Mouse (Mus musculus) CH12.LX (cell line): ENCODE measurements at regions not wholly inside any gene's neighbourhood (a gene's known extent, or its start where the extent isn't known, plus 50 kb on each side); places are given as distances from the start of the nearest gene placed in this dataset.

Source experiments
- DNase-seq: peaks from one replicate; pipeline ENCODE4 v3.0.0-alpha.2; 2013; ENCODE audit errors: extremely low read depth
- H3K27ac ChIP-seq: 2 replicates; pipeline ENCODE4 v1.5.1; 2012; ENCODE audit warnings: low read depth, mild to moderate bottlenecking, control low read depth, moderate library complexity; ENCODE audit not compliant: insufficient read depth
- H3K27me3 ChIP-seq: replicated peaks from 2 replicates; pipeline ENCODE3; 2012; ENCODE audit warnings: inconsistent platforms
- H3K36me3 ChIP-seq, 2 experiments: replicated peaks in 1 of 2; 2 replicates each; pipeline versions ENCODE3 to v1.6.1; 2012; ENCODE audit warnings: inconsistent platforms in 1 of 2, low read length in 1 of 2, mild to moderate bottlenecking in 1 of 2, mixed read lengths in 1 of 2, moderate library complexity in 1 of 2; ENCODE audit not compliant: control insufficient read depth in 1 of 2, insufficient read depth in 1 of 2
- H3K4me1 ChIP-seq, 2 experiments: 2 replicates each; pipeline ENCODE4 v1.6.1; 2012; ENCODE audit warnings: inconsistent platforms in 1 of 2, moderate library complexity in 1 of 2; ENCODE audit not compliant: insufficient read depth in 2 of 2, control insufficient read depth in 1 of 2
- H3K4me2 ChIP-seq: 2 replicates; pipeline ENCODE4 v1.6.1; 2012; ENCODE audit warnings: low read depth, mild to moderate bottlenecking, control low read depth; ENCODE audit not compliant: poor library complexity, insufficient read depth, severe bottlenecking
- H3K4me3 ChIP-seq, 3 experiments: fragments of 150-350 bp in 1 of 3; sonication (generic) in 1 of 3; replicated peaks in 1 of 3; 2 replicates each; pipeline versions ENCODE3 to v1.5.1; 2011 to 2012; ENCODE audit warnings: low read depth in 2 of 3, low read length in 2 of 3, mild to moderate bottlenecking in 2 of 3, moderate library complexity in 2 of 3, control low read depth in 1 of 3, improper control_type of control experiment in 1 of 3, inconsistent platforms in 1 of 3, mixed read lengths in 1 of 3; ENCODE audit not compliant: poor library complexity in 1 of 3
- H3K79me2 ChIP-seq: replicated peaks from 2 replicates; pipeline ENCODE4 v1.6.1; 2012; ENCODE audit warnings: mild to moderate bottlenecking, moderate library complexity; ENCODE audit not compliant: control insufficient read depth, poor library complexity, insufficient read depth, severe bottlenecking; ENCODE audit errors: extremely low read depth
- H3K9ac ChIP-seq: 2 replicates; pipeline ENCODE4 v1.6.1; 2012; ENCODE audit warnings: low read depth, mild to moderate bottlenecking, control low read depth, moderate library complexity; ENCODE audit not compliant: insufficient read depth
- H3K9me3 ChIP-seq: replicated peaks from 2 replicates; pipeline ENCODE3; 2012; ENCODE audit warnings: low read length, inconsistent platforms, mixed read lengths
- BHLHE40 ChIP-seq: IDR thresholded peaks from 2 replicates; pipeline ENCODE4 v1.6.1; 2011; ENCODE audit warnings: mild to moderate bottlenecking, low read depth, low read length, improper control_type of control experiment
- CHD1 ChIP-seq: IDR thresholded peaks from 2 replicates; pipeline ENCODE4 v1.6.1; 2012; ENCODE audit warnings: low read depth, low read length, improper control_type of control experiment, inconsistent platforms
- CTCF ChIP-seq, 2 experiments: IDR thresholded peaks in 1 of 2; conservative IDR thresholded peaks in 1 of 2; 2 replicates each; pipeline ENCODE4 v1.5.1; 2011 to 2012; ENCODE audit warnings: low read depth in 2 of 2, low read length in 2 of 2, improper control_type of control experiment in 1 of 2, inconsistent platforms in 1 of 2, mild to moderate bottlenecking in 1 of 2, moderate library complexity in 1 of 2
- E2F4 ChIP-seq: IDR thresholded peaks from 2 replicates; pipeline ENCODE4 v1.6.1; 2011; ENCODE audit warnings: low read depth, low read length, improper control_type of control experiment; ENCODE audit not compliant: insufficient replicate concordance
- ELF1 ChIP-seq: IDR thresholded peaks from 2 replicates; pipeline ENCODE4 v1.6.1; 2014; ENCODE audit warnings: low read depth, mild to moderate bottlenecking, inconsistent platforms, low read length, improper control_type of control experiment
- EP300 ChIP-seq: IDR thresholded peaks from 2 replicates; pipeline ENCODE4 v1.6.1; 2011; ENCODE audit warnings: low read length, improper control_type of control experiment
- GABPA ChIP-seq: IDR thresholded peaks from 2 replicates; pipeline ENCODE4 v1.6.1; 2012; ENCODE audit warnings: low read depth, low read length, improper control_type of control experiment, inconsistent platforms; ENCODE audit not compliant: insufficient replicate concordance
- HCFC1 ChIP-seq: IDR thresholded peaks from 2 replicates; pipeline ENCODE4 v1.6.1; 2012; ENCODE audit warnings: low read depth, mild to moderate bottlenecking, inconsistent platforms, low read length, improper control_type of control experiment
- IRF4 ChIP-seq: IDR thresholded peaks from 2 replicates; pipeline ENCODE4 v1.6.1; 2014; ENCODE audit warnings: low read depth, mild to moderate bottlenecking, inconsistent platforms, low read length, improper control_type of control experiment
- JUND ChIP-seq: conservative IDR thresholded peaks from 2 replicates; pipeline ENCODE4 v1.6.1; 2011; ENCODE audit warnings: low read depth, low read length, improper control_type of control experiment
- MAZ ChIP-seq: IDR thresholded peaks from 2 replicates; pipeline ENCODE4 v1.6.1; 2012; ENCODE audit warnings: low read depth, mild to moderate bottlenecking, inconsistent platforms, low read length, improper control_type of control experiment, moderate library complexity
- MEF2A ChIP-seq: IDR thresholded peaks from 2 replicates; pipeline ENCODE4 v1.6.1; 2014; ENCODE audit warnings: low read depth, mild to moderate bottlenecking, inconsistent platforms, low read length, improper control_type of control experiment, borderline replicate concordance
- MXI1 ChIP-seq: IDR thresholded peaks from 2 replicates; pipeline ENCODE4 v1.6.1; 2011; ENCODE audit warnings: mild to moderate bottlenecking, low read depth, low read length, improper control_type of control experiment
- MYC ChIP-seq: IDR thresholded peaks from 2 replicates; pipeline ENCODE4 v1.6.1; 2011; ENCODE audit warnings: low read depth, mild to moderate bottlenecking, improper control_type of control experiment, low read length
- NELFE ChIP-seq: IDR thresholded peaks from 2 replicates; pipeline ENCODE4 v1.6.1; 2011; ENCODE audit warnings: low read depth, low read length, improper control_type of control experiment
- POLR2AphosphoS2 ChIP-seq: IDR thresholded peaks from 2 replicates; pipeline ENCODE4 v1.6.1; 2011; ENCODE audit warnings: low read depth, low read length, improper control_type of control experiment
- RCOR1 ChIP-seq: conservative IDR thresholded peaks from 2 replicates; pipeline ENCODE4 v1.6.1; 2012; ENCODE audit warnings: low read depth, mild to moderate bottlenecking, inconsistent platforms, low read length, improper control_type of control experiment
- SIN3A ChIP-seq: IDR thresholded peaks from 2 replicates; pipeline ENCODE4 v1.6.1; 2012; ENCODE audit warnings: low read length, improper control_type of control experiment, inconsistent platforms
- SMC3 ChIP-seq: IDR thresholded peaks from 2 replicates; pipeline ENCODE4 v1.6.1; 2011; ENCODE audit warnings: low read depth, low read length, improper control_type of control experiment
- ZC3H11A ChIP-seq: IDR thresholded peaks from 2 replicates; pipeline ENCODE4 v1.6.1; 2012; ENCODE audit warnings: low read depth, mild to moderate bottlenecking, inconsistent platforms, low read length, improper control_type of control experiment
- ZKSCAN1 ChIP-seq: IDR thresholded peaks from 2 replicates; pipeline ENCODE4 v1.6.1; 2012; ENCODE audit warnings: low read depth, inconsistent platforms, low read length, improper control_type of control experiment, borderline replicate concordance
- ZMIZ1 ChIP-seq: IDR thresholded peaks from 2 replicates; pipeline ENCODE4 v1.6.1; 2012; ENCODE audit warnings: low read depth, mild to moderate bottlenecking, inconsistent platforms, low read length, improper control_type of control experiment
- ZNF384 ChIP-seq: IDR thresholded peaks from 2 replicates; pipeline ENCODE4 v1.6.1; 2012; ENCODE audit warnings: low read depth, low read length, improper control_type of control experiment, inconsistent platforms
- dilution Hi-C: fragments of 300-500 bp; cut with MboI; formaldehyde crosslinking; loops from 2 replicates; pipeline ENCODE4 v1.14.3; 2020; ENCODE audit warnings: low sequenced_read_pairs; ENCODE audit not compliant: extremely low pct_unique_long_range_greater_than_20kb, extremely low pct_ligation_motif_present
- in situ Hi-C: fragments of 300-500 bp; cut with MboI; formaldehyde crosslinking; loops from 3 replicates; pipeline ENCODE4 v1.14.3; 2019; ENCODE audit warnings: low sequenced_read_pairs, low pct_ligation_motif_present, low pct_unique_long_range_greater_than_20kb, mixed read lengths

- no peak overlapping the region for H3K9ac ChIP-seq
- no peaks in the 10 kb centered on the region for H3K4me1 ChIP-seq
- no peaks in the 10 kb centered on the region for H3K27me3 ChIP-seq
- H3K9me3 ChIP-seq = no peaks in the 10 kb centered on the region
- TF ChIP-seq MAZ = no peak
- TF ChIP-seq GABPA = no peak
- TF ChIP-seq ZKSCAN1 = no peak
- no peak for TF ChIP-seq E2F4
- no peak for TF ChIP-seq NELFE
- TF ChIP-seq ZC3H11A = no peak
- TF ChIP-seq BHLHE40 = no peak
- TF ChIP-seq CHD1 = no peak
- TF ChIP-seq ZNF384 = no peak
- no peak for TF ChIP-seq EP300
- TF ChIP-seq IRF4 = no peak
- TF ChIP-seq ELF1 = no peak
- TF ChIP-seq HCFC1 = no peak
- TF ChIP-seq MEF2A = no peak
- no peak for TF ChIP-seq SMC3
- TF ChIP-seq RCOR1 = no peak
- no peak for TF ChIP-seq MYC
- TF ChIP-seq MXI1 = no peak
- no peaks in the 10 kb centered on the region for H3K79me2 ChIP-seq
- DNase-seq = no peak
- in situ Hi-C loops (no loop called here), dilution Hi-C loops (no loop called here)
- no peak overlapping the region for H3K4me2 ChIP-seq
- no peak overlapping the region for H3K4me3 ChIP-seq
- no peaks in the 10 kb centered on the region for H3K36me3 ChIP-seq
- no peak overlapping the region for H3K27ac ChIP-seq
These were observed 148.2 kb upstream of the Galnt5 start for GRCm38 (mm10) chr2:57849338-57850057.

- in situ Hi-C loops = no loop called here
- H3K9ac ChIP-seq = no peak overlapping the region
- no peaks in the 10 kb centered on the region for H3K9me3 ChIP-seq
- no peaks in the 10 kb centered on the region for H3K36me3 ChIP-seq
- DNase-seq = no peak
- TF ChIP-seq ZMIZ1 = no peak
- no peak for TF ChIP-seq ELF1
- no peak for TF ChIP-seq JUND
- TF ChIP-seq CTCF (conservative IDR thresholded peaks at IDR 0.05 in 1 of 2, IDR thresholded peaks at IDR 0.05 in 1 of 2; ENCODE audit: low read depth in 2 of 2, low read length in 2 of 2) = no peak
- TF ChIP-seq MEF2A = no peak
- TF ChIP-seq NELFE = no peak
- no peak for TF ChIP-seq EP300
- TF ChIP-seq POLR2AphosphoS2 = no peak
- TF ChIP-seq ZNF384 = no peak
- no peak for TF ChIP-seq MAZ
- no peak for TF ChIP-seq SIN3A
- H3K27ac ChIP-seq = no peak overlapping the region
- no peaks in the 10 kb centered on the region for H3K4me1 ChIP-seq
- dilution Hi-C loops = no loop called here
- H3K27me3 ChIP-seq = no peaks in the 10 kb centered on the region
- no peak overlapping the region for H3K4me3 ChIP-seq
- H3K79me2 ChIP-seq = no peaks in the 10 kb centered on the region
- no peak overlapping the region for H3K4me2 ChIP-seq
These were observed 147.7 kb upstream of the Galnt5 start for GRCm38 (mm10) chr2:57850058-57850400.
